Mouse (Mus musculus): ENCODE data around the gene Slain2. TPM values are rescaled to one million over a fixed set of nuclear protein-coding genes. Genes with fewer than 3 reads are reported as not detected.
"Not testable (repeated sequence)": the region's sequence is repeated elsewhere in the genome, so short reads cannot be mapped to it uniquely, and the experiment has no call there.

Slain2 gene
- polyA plus RNA-seq, 1 experiment from 2014 or later = 16.8 TPM

- 0 out of 2 replicates have a peak within 1 kb of the TSS, but pooled peaks have one; percentile 8 for H3K27ac ChIP-seq
- no peaks in the 10 kb centered on the region for H3K36me3 ChIP-seq (replicated peaks)
- peak within 1 kb of the TSS; percentile 70 for H3K4me2 ChIP-seq
- peak within 1 kb of the TSS; percentile 50 for H3K4me3 ChIP-seq
- WGBS = 6% methylated on average over 65 of the region's 65 CpGs
- no peaks in the 10 kb centered on the region for H3K9me3 ChIP-seq
- peak within 1 kb of the TSS; percentile 45 for H3K9ac ChIP-seq
- ATAC-seq (replicated peaks) = peak; percentile 93
- peaks cover 8% of the 10 kb centered on the region; the same call in 1 of the 2 replicates for H3K27me3 ChIP-seq (replicated peaks)
- peaks cover 5% of the 10 kb centered on the region for H3K4me1 ChIP-seq
Measured at GRCm38 (mm10) chr5:73006784-73007581, 92.9 kb downstream of the Slain2 start, which contains the start of gene Slc10a4. TSS of gene Slc10a4 (plus strand) at chr5:73006883.

DNA sequence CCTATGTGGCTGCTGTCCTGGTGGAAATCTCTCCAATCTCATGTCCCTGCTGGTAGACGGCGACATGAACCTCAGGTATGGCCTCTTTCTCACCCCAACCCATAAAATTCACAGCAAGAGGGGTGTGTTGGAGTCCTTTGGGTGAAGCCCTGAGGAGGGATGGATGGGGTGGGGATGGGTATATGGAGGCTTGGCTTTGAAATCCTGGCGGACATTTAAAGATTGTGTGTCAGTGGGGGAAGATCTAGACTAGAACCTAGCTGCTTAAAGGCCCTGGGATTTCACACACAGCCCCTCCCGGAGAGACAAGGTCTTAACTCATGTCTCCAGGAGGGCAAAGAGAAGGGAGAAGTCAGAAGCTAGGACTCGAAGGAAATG is 93.5 kb downstream of the Slain2 start:
- Histone ChIP-seq H3K4me2 (peak overlapping the region; percentile 70), H3K9ac (no peak overlapping the region), H3K36me3 (replicated peaks) (no peaks in the 10 kb centered on the region), H3K9me3 (no peaks in the 10 kb centered on the region), H3K27ac (no peak overlapping the region), H3K4me1 (peaks cover 5% of the 10 kb centered on the region), H3K4me3 (peak overlapping the region; percentile 50), H3K27me3 (replicated peaks) (peaks cover 8% of the 10 kb centered on the region; the same call in 1 of the 2 replicates)
- peak; percentile 10 for ATAC-seq (replicated peaks)
- WGBS = 53% methylated on average over 5 of the region's 5 CpGs

GRCm38 (mm10) chr5:73008230-73008629 is 94.1 kb downstream of the Slain2 start:
- not testable (repeated sequence) for H3K27ac ChIP-seq; H3K36me3 ChIP-seq (replicated peaks); H3K9me3 ChIP-seq; H3K4me1 ChIP-seq; H3K4me2 ChIP-seq; H3K9ac ChIP-seq; ATAC-seq (replicated peaks); H3K4me3 ChIP-seq; H3K27me3 ChIP-seq (replicated peaks)
- WGBS = 42% methylated on average over 8 of the region's 8 CpGs

DNA sequence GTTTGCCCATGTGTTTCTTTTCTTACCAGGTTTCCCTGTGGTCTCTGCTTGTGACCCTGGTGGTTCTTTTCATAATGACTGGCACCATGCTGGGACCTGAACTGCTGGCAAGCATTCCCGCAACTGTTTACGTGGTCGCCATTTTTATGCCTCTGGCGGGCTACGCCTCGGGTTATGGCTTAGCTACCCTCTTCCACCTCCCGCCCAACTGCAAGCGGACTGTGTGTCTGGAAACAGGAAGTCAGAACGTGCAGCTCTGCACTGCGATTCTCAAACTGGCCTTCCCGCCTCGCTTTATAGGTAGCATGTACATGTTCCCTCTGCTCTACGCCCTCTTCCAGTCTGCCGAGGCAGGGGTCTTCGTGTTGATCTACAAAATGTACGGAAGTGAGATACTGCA is 97.7 kb downstream of the Slain2 start:
- not testable (repeated sequence) for H3K9me3 ChIP-seq
- H3K27me3 ChIP-seq (replicated peaks) = peaks cover 13% of the 10 kb centered on the region; the same call in 1 of the 2 replicates

DNA sequence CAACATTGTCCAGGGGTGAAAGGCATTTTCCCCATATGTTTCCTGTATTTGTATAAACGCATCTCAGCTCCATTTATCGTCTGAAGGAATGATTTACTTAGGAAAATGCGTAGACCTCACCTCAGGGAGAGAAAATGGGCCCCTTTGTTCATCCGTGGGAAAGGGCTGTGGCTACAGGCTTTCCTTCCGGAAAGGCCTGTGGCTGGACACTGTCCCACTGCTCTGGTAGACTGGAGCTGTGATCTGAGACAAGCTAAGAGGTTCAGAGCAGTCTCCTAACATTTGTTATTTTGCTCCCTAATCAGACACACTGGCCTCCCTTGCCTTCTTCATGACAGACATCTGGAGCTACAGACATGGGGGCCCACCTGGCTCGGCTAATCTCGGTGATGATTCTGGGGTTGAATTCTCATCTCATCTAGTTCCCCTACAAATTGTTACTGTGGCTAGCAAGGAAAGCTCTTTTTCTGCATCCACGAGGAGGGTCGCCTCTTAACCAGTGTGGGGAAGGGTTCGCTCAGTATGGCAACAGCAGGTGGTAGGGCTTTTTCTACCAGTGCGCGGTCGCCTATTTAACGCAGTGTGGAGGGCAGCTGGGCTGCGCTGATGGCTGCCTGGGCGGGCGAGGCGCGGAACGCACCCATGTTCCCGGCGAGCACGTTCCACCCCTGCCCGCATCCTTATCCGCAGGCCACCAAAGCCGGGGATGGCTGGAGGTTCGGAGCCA is 98.9 kb downstream of the Slain2 start:
- WGBS = 21% methylated on average over 26 of the region's 27 CpGs
- H3K36me3 ChIP-seq (replicated peaks); H3K9me3 ChIP-seq; H3K27ac ChIP-seq; H3K4me1 ChIP-seq; H3K9ac ChIP-seq; H3K27me3 ChIP-seq (replicated peaks): not testable (repeated sequence)
- peak overlapping the region; percentile 39 for H3K4me3 ChIP-seq
- ATAC-seq (replicated peaks) = peak; percentile 70
- peak overlapping the region; percentile 65 for H3K4me2 ChIP-seq

More for the DNA sequence above, 97.7 kb downstream of the Slain2 start:
- ATAC-seq (replicated peaks); H3K4me2 ChIP-seq; H3K36me3 ChIP-seq (replicated peaks); H3K4me1 ChIP-seq; H3K9ac ChIP-seq; H3K4me3 ChIP-seq; H3K27ac ChIP-seq: not testable (repeated sequence)
- 93% methylated on average over 13 of the region's 16 CpGs for WGBS

DNA sequence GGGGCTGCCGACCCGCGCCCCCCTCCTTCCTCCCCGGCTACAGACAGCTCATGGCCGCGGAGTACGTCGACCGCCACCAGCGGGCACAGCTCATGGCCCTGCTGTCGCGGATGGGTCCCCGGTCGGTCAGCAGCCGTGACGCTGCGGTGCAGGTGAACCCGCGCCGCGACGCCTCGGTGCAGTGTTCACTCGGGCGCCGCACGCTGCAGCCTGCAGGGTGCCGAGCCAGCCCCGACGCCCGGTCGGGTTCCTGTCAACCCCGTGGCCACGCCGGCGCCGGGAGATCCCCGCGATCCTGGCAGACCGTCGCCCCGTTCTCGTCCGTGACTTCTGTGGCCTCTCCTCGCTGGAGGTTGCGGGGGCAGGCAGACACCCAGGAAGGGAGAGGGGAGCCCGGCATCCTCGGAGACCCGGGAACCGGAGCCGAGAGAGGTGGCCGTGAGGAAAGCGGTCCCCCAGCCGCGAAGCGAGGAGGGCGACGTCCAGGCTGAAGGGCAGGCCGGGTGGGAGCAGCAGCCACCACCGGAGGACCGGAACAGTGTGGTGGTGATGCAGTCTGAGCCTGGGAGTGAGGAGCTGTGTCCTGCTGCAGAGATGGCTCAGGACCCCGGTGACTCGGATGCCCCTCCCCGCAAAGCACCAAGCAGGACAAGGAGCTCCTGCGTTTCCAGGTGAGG is 99.6 kb downstream of the Slain2 start:
- peak overlapping the region; percentile 39 for H3K4me3 ChIP-seq
- H3K9me3 ChIP-seq; H3K36me3 ChIP-seq (replicated peaks); H3K27me3 ChIP-seq (replicated peaks); H3K4me1 ChIP-seq; H3K27ac ChIP-seq: not testable (repeated sequence)
- peak; percentile 86 for ATAC-seq (replicated peaks)
- peak overlapping the region; percentile 32 for H3K9ac ChIP-seq
- 2% methylated on average over 40 of the region's 65 CpGs for WGBS
- H3K4me2 ChIP-seq = peak overlapping the region; percentile 65

DNA sequence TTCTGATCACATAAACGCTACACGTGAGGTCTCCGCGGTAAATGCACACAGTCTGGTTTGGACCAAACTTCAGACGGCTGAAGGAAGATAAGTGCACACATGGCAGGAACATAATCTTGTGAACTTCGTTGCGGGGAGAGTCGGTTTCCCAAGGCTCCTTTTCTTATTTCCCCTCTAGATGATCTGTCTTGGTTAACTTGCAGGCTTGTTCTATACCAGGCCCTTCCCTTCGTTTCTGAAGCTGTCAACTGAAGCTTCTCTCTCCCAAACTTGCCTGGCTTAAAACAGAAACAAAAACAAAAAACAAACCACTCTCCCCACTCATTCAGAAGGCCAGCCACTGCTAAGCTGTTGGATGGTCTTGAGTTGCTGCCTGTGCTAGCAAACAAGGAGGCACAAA is 100.6 kb downstream of the Slain2 start:
- Histone ChIP-seq H3K36me3 (replicated peaks) (no peaks in the 10 kb centered on the region), H3K9ac (no peak overlapping the region), H3K9me3 (no peaks in the 10 kb centered on the region), H3K27me3 (replicated peaks) (0 out of 2 replicates have a peak, but pooled peaks cover 5% of the 10 kb centered on the region), H3K27ac (no peak overlapping the region), H3K4me2 (no peak overlapping the region), H3K4me3 (no peak overlapping the region), H3K4me1 (peaks cover 5% of the 10 kb centered on the region)
- no peak for ATAC-seq (replicated peaks)
- 39% methylated on average over 9 of the region's 9 CpGs for WGBS

DNA sequence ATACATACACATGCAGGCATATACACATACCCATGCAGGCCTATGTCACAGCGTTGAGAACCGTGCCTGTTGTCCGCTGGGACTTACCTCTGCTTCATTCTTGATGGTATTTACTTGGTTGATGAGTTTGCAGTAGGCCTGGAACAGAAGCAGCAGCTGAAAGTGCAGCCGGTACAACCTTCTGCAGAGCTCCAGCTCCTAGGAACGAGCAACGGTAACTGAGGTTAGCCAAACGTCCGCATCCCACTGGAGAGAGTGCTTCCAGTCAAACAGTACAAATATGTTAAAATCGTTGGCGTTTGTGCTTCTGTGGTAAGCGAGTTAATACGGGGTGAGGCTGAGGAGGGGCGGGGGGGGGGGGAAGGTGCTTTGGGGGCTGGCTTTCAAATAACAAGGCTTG is 109.7 kb downstream of the Slain2 start:
- Histone ChIP-seq H3K27me3 (replicated peaks) (no peaks in the 10 kb centered on the region), H3K4me1 (no peaks in the 10 kb centered on the region), H3K4me3 (no peak overlapping the region), H3K9me3 (no peaks in the 10 kb centered on the region), H3K9ac (no peak overlapping the region), H3K4me2 (no peak overlapping the region), H3K36me3 (replicated peaks) (peaks cover 24% of the 10 kb centered on the region; the same call in 1 of the 2 replicates), H3K27ac (no peak overlapping the region)
- WGBS = 90% methylated on average over 13 of the region's 13 CpGs
- ATAC-seq (replicated peaks) = no peak

Other genes starting within 250 kb of the Slain2 start
- 0.14 and 0.17 TPM in 2 replicates for gene Txk, start 161.5 kb upstream of the Slain2 start, polyA plus RNA-seq (2015; fragmentation: Nextera tagmentation; extraction: Ambion mirVana)
- gene Tec, start 45.8 kb upstream of the Slain2 start, polyA plus RNA-seq (2015; fragmentation: Nextera tagmentation; extraction: Ambion mirVana) = 5.8 and 6.4 TPM in 2 replicates
- gene Gm10135, start 60.4 kb downstream of the Slain2 start, polyA plus RNA-seq (2015; fragmentation: Nextera tagmentation; extraction: Ambion mirVana) = not detected in 2 replicates
- gene Slc10a4, start 92.6 kb downstream of the Slain2 start, polyA plus RNA-seq (2015; fragmentation: Nextera tagmentation; extraction: Ambion mirVana) = 25.1 and 28.6 TPM in 2 replicates

Data from midbrain, embryonic 15.5 days (tissue).